Mouse (Mus musculus): Measurements from ENCODE around the gene Pcgf1. TPM values are rescaled to one million over a fixed set of nuclear protein-coding genes. Genes with fewer than 3 reads are reported as not detected.

The Pcgf1 gene
- polyA plus RNA-seq, 1 experiment: 7.3 TPM

DNA sequence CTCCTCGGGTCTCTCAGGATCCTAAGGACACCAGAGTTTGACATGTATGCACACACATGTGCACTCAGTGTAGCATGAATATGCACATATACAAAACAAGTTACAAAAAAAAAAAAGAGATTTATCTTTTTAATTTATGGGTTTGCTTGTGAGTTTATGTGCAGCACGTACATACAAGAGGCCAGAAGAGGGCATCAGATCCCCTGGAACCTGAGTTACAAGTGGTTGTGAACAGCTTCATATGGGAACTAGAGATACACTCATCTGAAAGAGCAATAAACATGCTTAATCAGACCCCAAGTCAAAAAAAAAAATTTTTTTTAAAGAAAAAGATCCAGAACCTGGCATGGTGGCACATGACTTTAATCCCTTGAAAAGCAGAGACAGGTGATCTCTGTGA, 2.7 kb upstream of the Pcgf1 start:
- Histone ChIP-seq H3K36me3 (replicated peaks; ENCODE audit: low read length) (peaks cover 5% of the 10 kb centered on the region), H3K4me1 (peaks cover 45% of the 10 kb centered on the region), H3K9me3 (no peaks in the 10 kb centered on the region), H3K4me3 (replicated peaks) (no peak overlapping the region), H3K27me3 (replicated peaks) (peaks cover 57% of the 10 kb centered on the region)
- TF ChIP-seq FLI1 (IDR thresholded peaks at IDR 0.05; ENCODE audit: low read length) (no peak), GATA1 (IDR thresholded peaks at IDR 0.05; ENCODE audit: borderline replicate concordance, low read length) (no peak)

GRCm38 (mm10) chr6:83078324-83078858, 722 bp downstream of the Pcgf1 start:
- peak overlapping the region; percentile 99 for H3K4me3 ChIP-seq (replicated peaks)
- peaks cover 23% of the 10 kb centered on the region for H3K4me1 ChIP-seq
- H3K9me3 ChIP-seq: no peaks in the 10 kb centered on the region
- TF ChIP-seq FLI1 (IDR thresholded peaks at IDR 0.05; ENCODE audit: low read length) (peak; percentile 63), GATA1 (IDR thresholded peaks at IDR 0.05; ENCODE audit: borderline replicate concordance, low read length) (peak; percentile 88)
- peaks cover 31% of the 10 kb centered on the region for H3K27me3 ChIP-seq (replicated peaks)
- H3K36me3 ChIP-seq (replicated peaks; ENCODE audit: low read length): peaks cover 32% of the 10 kb centered on the region

GRCm38 (mm10) chr6:83080210-83080609, 2.5 kb downstream of the Pcgf1 start:
- H3K4me1 ChIP-seq: peaks cover 28% of the 10 kb centered on the region
- peaks cover 32% of the 10 kb centered on the region for H3K36me3 ChIP-seq (replicated peaks; ENCODE audit: low read length)
- TF ChIP-seq FLI1 (IDR thresholded peaks at IDR 0.05; ENCODE audit: low read length) (no peak), GATA1 (IDR thresholded peaks at IDR 0.05; ENCODE audit: borderline replicate concordance, low read length) (no peak)
- H3K9me3 ChIP-seq: no peaks in the 10 kb centered on the region
- peaks cover 34% of the 10 kb centered on the region for H3K27me3 ChIP-seq (replicated peaks)
- H3K4me3 ChIP-seq (replicated peaks): no peak overlapping the region

DNA sequence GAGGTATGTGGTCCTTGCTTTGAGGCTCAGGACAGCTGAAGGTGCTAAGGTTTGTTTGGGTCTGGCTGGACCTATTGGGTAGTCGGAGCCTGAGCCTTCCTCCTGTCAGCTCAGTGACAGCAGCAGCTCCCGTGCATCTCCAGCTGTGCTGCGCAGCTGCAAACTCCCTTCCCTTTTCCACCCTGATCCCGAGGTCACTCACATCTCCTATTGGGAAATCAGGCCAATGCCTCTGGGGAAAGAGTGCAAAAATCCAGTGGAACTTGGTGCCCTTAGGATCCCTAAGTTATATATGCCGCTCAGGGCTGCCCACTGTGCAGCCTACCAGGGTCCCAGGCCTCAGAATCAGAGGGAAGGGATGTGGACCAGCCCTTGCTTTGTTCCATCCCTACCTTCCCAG, 5.8 kb downstream of the Pcgf1 start:
- Histone ChIP-seq H3K36me3 (replicated peaks; ENCODE audit: low read length) (peaks cover 32% of the 10 kb centered on the region), H3K27me3 (replicated peaks) (peaks cover 56% of the 10 kb centered on the region), H3K9me3 (no peaks in the 10 kb centered on the region), H3K4me3 (replicated peaks) (no peak overlapping the region), H3K4me1 (peaks cover 45% of the 10 kb centered on the region)
- TF ChIP-seq GATA1 (IDR thresholded peaks at IDR 0.05; ENCODE audit: borderline replicate concordance, low read length) (no peak), FLI1 (IDR thresholded peaks at IDR 0.05; ENCODE audit: low read length) (no peak)

GRCm38 (mm10) chr6:83084477-83084876, 6.8 kb downstream of the Pcgf1 start:
- peaks cover 62% of the 10 kb centered on the region for H3K27me3 ChIP-seq (replicated peaks)
- H3K4me3 ChIP-seq (replicated peaks): no peak overlapping the region
- TF ChIP-seq FLI1 (IDR thresholded peaks at IDR 0.05; ENCODE audit: low read length) (no peak), GATA1 (IDR thresholded peaks at IDR 0.05; ENCODE audit: borderline replicate concordance, low read length) (no peak)
- peaks cover 32% of the 10 kb centered on the region for H3K36me3 ChIP-seq (replicated peaks; ENCODE audit: low read length)
- peaks cover 37% of the 10 kb centered on the region for H3K4me1 ChIP-seq
- H3K9me3 ChIP-seq: no peaks in the 10 kb centered on the region

DNA sequence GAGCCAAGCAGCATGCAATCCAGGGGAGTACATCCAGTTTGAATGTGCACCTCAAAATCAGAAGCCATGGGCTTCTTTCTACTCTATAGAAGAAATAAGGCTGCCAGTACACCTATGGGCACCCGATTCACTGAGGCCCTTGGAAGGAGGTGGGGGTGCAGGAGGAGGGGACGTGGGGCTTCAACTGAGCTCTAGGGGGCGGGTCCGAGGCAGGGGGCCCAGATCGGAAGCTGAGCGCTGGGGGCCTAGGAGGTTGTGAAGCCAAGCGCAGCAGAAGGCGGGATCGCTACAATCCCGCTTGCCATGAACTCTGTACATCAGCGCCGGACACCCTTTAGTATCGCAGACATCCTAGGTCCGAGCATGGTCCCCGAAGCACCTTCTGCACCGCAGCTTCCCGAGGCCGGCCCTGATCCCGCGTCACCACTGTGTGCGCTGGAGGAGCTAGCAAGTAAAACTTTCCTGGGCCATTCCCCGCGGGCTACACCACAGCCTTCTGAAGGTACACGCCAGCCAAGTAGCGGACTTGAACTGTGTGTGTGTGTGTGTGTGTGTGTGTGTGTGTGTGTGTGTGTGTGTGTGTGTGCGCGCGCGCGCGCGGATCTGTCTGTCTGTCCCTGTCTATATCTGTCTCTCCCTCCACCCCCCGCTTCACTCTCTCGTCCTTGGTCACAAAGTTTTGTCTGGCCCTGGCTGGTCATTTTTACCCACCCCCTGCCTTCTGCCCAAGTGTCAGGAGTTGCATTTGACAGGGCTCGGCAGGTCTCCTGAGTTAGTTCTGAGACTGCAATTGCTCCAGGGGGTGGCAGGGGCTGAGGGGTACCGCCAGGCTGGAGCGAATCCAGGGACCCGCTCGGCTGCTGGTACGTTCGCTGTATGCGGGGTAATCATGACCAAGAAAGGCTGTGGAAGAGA, 8.7 kb downstream of the Pcgf1 start, which contains the start of gene Lbx2:
TSS of gene Lbx2 (plus strand) at position 247 of the 915 bp plus-strand sequence.
- H3K4me3 ChIP-seq (replicated peaks): peak within 1 kb of the TSS; percentile 89
- TF ChIP-seq GATA1 (IDR thresholded peaks at IDR 0.05; ENCODE audit: borderline replicate concordance, low read length) (no peak), FLI1 (IDR thresholded peaks at IDR 0.05; ENCODE audit: low read length) (no peak)

GRCm38 (mm10) chr6:83087205-83087925, 9.7 kb downstream of the Pcgf1 start:
- H3K27me3 ChIP-seq (replicated peaks): peaks cover 78% of the 10 kb centered on the region
- TF ChIP-seq FLI1 (IDR thresholded peaks at IDR 0.05; ENCODE audit: low read length): no peak
- no peak for TF ChIP-seq GATA1 (IDR thresholded peaks at IDR 0.05; ENCODE audit: borderline replicate concordance, low read length)

More for the DNA sequence above, 8.7 kb downstream of the Pcgf1 start, which contains the start of gene Lbx2:
- Histone ChIP-seq H3K4me1 (peaks cover 31% of the 10 kb centered on the region), H3K27me3 (replicated peaks) (peaks cover 78% of the 10 kb centered on the region), H3K36me3 (replicated peaks; ENCODE audit: low read length) (peaks cover 13% of the 10 kb centered on the region), H3K9me3 (no peaks in the 10 kb centered on the region)

DNA sequence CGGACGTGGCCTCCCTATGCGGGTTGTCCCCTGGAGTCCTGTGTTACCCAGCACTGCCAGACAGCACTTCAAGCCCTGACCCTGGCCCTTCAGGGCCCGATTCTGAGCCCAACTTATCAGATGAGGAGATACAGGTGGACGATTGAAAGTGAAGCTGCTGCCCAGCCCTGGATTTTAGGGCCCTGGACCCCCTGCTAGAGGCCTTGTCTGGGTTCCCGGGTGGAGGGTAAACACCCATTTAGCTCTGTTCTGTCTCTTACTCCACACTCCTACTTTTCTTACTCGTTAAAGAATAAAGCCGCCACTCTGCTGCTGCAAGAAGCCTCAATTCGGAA, 10.2 kb downstream of the Pcgf1 start:
- Histone ChIP-seq H3K27me3 (replicated peaks) (peaks cover 79% of the 10 kb centered on the region), H3K9me3 (no peaks in the 10 kb centered on the region), H3K4me1 (peaks cover 38% of the 10 kb centered on the region), H3K36me3 (replicated peaks; ENCODE audit: low read length) (peaks cover under 1% of the 10 kb centered on the region), H3K4me3 (replicated peaks) (peak overlapping the region; percentile 89)
- TF ChIP-seq GATA1 (IDR thresholded peaks at IDR 0.05; ENCODE audit: borderline replicate concordance, low read length) (no peak), FLI1 (IDR thresholded peaks at IDR 0.05; ENCODE audit: low read length) (no peak)

More at GRCm38 (mm10) chr6:83087205-83087925, 9.7 kb downstream of the Pcgf1 start:
- Histone ChIP-seq H3K4me1 (peaks cover 32% of the 10 kb centered on the region), H3K4me3 (replicated peaks) (peak overlapping the region; percentile 89), H3K9me3 (no peaks in the 10 kb centered on the region), H3K36me3 (replicated peaks; ENCODE audit: low read length) (peaks cover 6% of the 10 kb centered on the region)

DNA sequence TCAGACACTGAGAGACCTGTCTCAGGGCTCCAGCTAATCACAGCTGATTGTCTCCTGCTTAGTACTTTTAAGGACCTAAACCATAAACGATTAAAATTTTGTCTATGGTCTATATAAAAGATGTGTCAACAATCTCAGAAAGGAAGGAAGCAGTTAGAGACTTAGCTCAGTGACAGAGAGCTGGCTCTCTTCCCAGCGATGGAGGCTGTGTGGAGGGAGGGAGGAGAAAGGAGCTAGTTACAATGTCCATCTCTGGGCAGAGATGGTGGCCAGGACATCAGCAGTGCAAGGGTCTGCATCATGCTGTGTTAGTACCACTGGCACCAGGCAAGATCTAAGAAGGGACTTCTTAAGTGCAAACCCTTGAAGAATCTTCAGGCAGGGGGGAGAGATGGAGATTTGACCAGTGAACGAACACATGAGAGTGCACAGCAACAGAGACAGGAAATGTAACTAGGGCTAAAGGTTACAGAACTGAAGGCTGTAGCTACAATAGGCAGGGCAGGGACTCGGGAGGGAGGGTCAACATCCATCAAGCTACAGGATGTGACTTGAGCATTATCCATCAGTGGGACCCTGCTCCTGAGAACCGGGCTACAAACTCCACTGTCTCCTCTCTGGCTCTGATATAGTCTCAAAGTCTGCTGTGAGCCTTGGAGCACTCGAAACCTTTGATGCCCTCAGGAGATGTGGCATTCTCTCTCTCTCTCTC, 14.9 kb downstream of the Pcgf1 start:
- Histone ChIP-seq H3K4me3 (replicated peaks) (peak overlapping the region; percentile 29), H3K27me3 (replicated peaks) (peaks cover 49% of the 10 kb centered on the region)

More for the DNA sequence above, 14.9 kb downstream of the Pcgf1 start:
- H3K9me3 ChIP-seq: peaks cover 7% of the 10 kb centered on the region
- H3K36me3 ChIP-seq (replicated peaks; ENCODE audit: low read length): no peaks in the 10 kb centered on the region
- peaks cover 29% of the 10 kb centered on the region for H3K4me1 ChIP-seq
- TF ChIP-seq FLI1 (IDR thresholded peaks at IDR 0.05; ENCODE audit: low read length) (no peak), GATA1 (IDR thresholded peaks at IDR 0.05; ENCODE audit: borderline replicate concordance, low read length) (no peak)
